Mouse (Mus musculus) liver, embryonic 14.5 days (tissue): ENCODE results near the gene Ptges3l. TPM values are rescaled to one million over a fixed set of nuclear protein-coding genes. Genes with fewer than 3 reads are reported as not detected.
"Not testable (repeated sequence)": the region's sequence is repeated elsewhere in the genome, so short reads cannot be mapped to it uniquely, and the experiment has no call there.

Source experiments
- ATAC-seq: fragments of 200-750 bp; cut with Nextera tagmentation; 2 replicates; pipeline ENCODE4 v1.8.0; 2017; ENCODE audit warnings: moderate number of reproducible peaks, mild to moderate bottlenecking, moderate library complexity; ENCODE audit not compliant: insufficient read depth
- DNase-seq, 3 experiments: peaks; one replicate each; pipeline ENCODE4 v3.0.0-alpha.2; 2012 to 2013; ENCODE audit warnings: low read depth in 3 of 3, low spot score in 3 of 3
- H3K27ac ChIP-seq: fragments of 300-500 bp; sonication (generic); 2 replicates; pipeline ENCODE4 v1.5.1; 2014; ENCODE audit warnings: moderate library complexity, mild to moderate bottlenecking, control low read depth, inconsistent platforms
- H3K27me3 ChIP-seq: fragments of 300-500 bp; sonication (generic); 2 replicates; pipeline ENCODE4 v1.6.1; 2014; ENCODE audit warnings: mild to moderate bottlenecking, low read length, moderate library complexity; ENCODE audit not compliant: control insufficient read depth, insufficient read depth
- H3K36me3 ChIP-seq: fragments of 300-500 bp; sonication (generic); replicated peaks from 2 replicates; pipeline ENCODE4 v1.6.1; 2014; ENCODE audit warnings: low read depth; ENCODE audit not compliant: control insufficient read depth, insufficient read depth
- H3K4me1 ChIP-seq, 2 experiments: fragments of 200-500 bp in 1 of 2; fragments of 300-500 bp in 1 of 2; sonication (generic) in 1 of 2; replicated peaks; 2 replicates each; pipeline ENCODE4 v1.6.1; 2012 to 2014; ENCODE audit warnings: antibody characterized with exemption in 1 of 2, inconsistent platforms in 1 of 2, low read length in 1 of 2; ENCODE audit not compliant: control insufficient read depth in 2 of 2, insufficient read depth in 2 of 2
- H3K4me2 ChIP-seq: fragments of 300-500 bp; sonication (generic); 2 replicates; pipeline ENCODE4 v1.6.1; 2014; ENCODE audit warnings: low read depth, mild to moderate bottlenecking, control low read depth, moderate library complexity
- H3K4me3 ChIP-seq, 2 experiments: fragments of 200-500 bp in 1 of 2; fragments of 300-500 bp in 1 of 2; sonication (generic) in 1 of 2; 2 replicates each; pipeline ENCODE4 v1.5.1; 2012 to 2014; ENCODE audit warnings: low read depth in 2 of 2, low read length in 2 of 2, mild to moderate bottlenecking in 2 of 2, control low read depth in 1 of 2, inconsistent platforms in 1 of 2, moderate library complexity in 1 of 2; ENCODE audit not compliant: insufficient read depth in 1 of 2
- H3K9ac ChIP-seq: fragments of 300-500 bp; sonication (generic); replicated peaks from 2 replicates; pipeline ENCODE4 v1.6.1; 2014; ENCODE audit warnings: mild to moderate bottlenecking, control low read depth, moderate library complexity
- H3K9me3 ChIP-seq: fragments of 300-500 bp; sonication (generic); 2 replicates; pipeline ENCODE4 v1.6.1; 2016; ENCODE audit warnings: low read length, mixed read lengths; ENCODE audit not compliant: control insufficient read depth
- CTCF ChIP-seq: IDR thresholded peaks from 2 replicates; pipeline ENCODE4 v1.5.1; 2016; ENCODE audit warnings: antibody characterized with exemption, low read depth, control low read depth
- EP300 ChIP-seq: IDR thresholded peaks from 2 replicates; pipeline ENCODE4 v1.6.1; 2016; ENCODE audit warnings: antibody characterized with exemption, low read depth
- WGBS: fragments of 180-500 bp; shearing (Covaris S2); extraction: QIAGEN DNeasy Blood & Tissue Kit; methylation state at CpG from one replicate; pipeline ENCODE4 v1.1.7; 2014; ENCODE audit not compliant: insufficient replicate concordance; 5-methylcytosine and 5-hydroxymethylcytosine counted together
- polyA plus RNA-seq, 2 experiments: library from polyadenylated mRNA; depleted of rRNA in 1 of 2; stranded (reverse) in 1 of 2; unstranded in 1 of 2; fragments of >200 nt; fragmentation: Nextera tagmentation in 1 of 2; extraction: Ambion mirVana in 1 of 2; gene quantifications; 2 replicates each; pipeline versions ENCODE4 v1.2.1 to v1.2.3; 2012 to 2014

Ptges3l gene
- polyA plus RNA-seq, 2 experiments: 0.74 to 0.86 TPM

- Histone ChIP-seq H3K27me3 (no peaks in the 10 kb centered on the region), H3K36me3 (peaks cover 21% of the 10 kb centered on the region), H3K4me2 (no peak overlapping the region), H3K4me1 (peaks cover 0 to 4% of the 10 kb centered on the region in 2 experiments; a peak in 3 of 4 replicates), H3K27ac (no peak overlapping the region), H3K4me3 (no peak overlapping the region), H3K9me3 (no peaks in the 10 kb centered on the region), H3K9ac (no peak overlapping the region)
- WGBS: 89% methylated on average over 2 of the region's 2 CpGs
- ATAC-seq (no peak), DNase-seq (no peak)
- no peak for TF ChIP-seq EP300
- TF ChIP-seq CTCF: 0 out of 2 replicates have a peak, but pooled peaks have one; percentile 8
Measured at GRCm38 (mm10) chr11:101415306-101415705, 9.8 kb downstream of the Ptges3l start.

- TF ChIP-seq EP300: no peak
- peak; percentile 92 for TF ChIP-seq CTCF
- no peaks in the 10 kb centered on the region for H3K9me3 ChIP-seq
- DNase-seq (peak in 2 of 3 experiments; percentile 36 to 41), ATAC-seq (no peak)
- H3K9ac ChIP-seq: no peak overlapping the region
- 0 out of 4 replicates have a peak, but pooled peaks cover 0 to 2% of the 10 kb centered on the region in 2 experiments for H3K4me1 ChIP-seq
- no peak overlapping the region for H3K4me3 ChIP-seq
- H3K4me2 ChIP-seq: no peak overlapping the region
- H3K27me3 ChIP-seq: no peaks in the 10 kb centered on the region
- WGBS: 6% methylated on average over 8 of the region's 8 CpGs
- no peaks in the 10 kb centered on the region for H3K36me3 ChIP-seq
- no peak overlapping the region for H3K27ac ChIP-seq
Measured at GRCm38 (mm10) chr11:101395110-101395509, 30.0 kb downstream of the Ptges3l start.

- Histone ChIP-seq H3K9me3 (no peaks in the 10 kb centered on the region), H3K4me1 (no peaks in the 10 kb centered on the region), H3K27me3 (no peaks in the 10 kb centered on the region), H3K4me2 (no peak overlapping the region), H3K27ac (no peak overlapping the region), H3K9ac (no peak overlapping the region), H3K36me3 (no peaks in the 10 kb centered on the region), H3K4me3 (no peak overlapping the region)
- ATAC-seq (no peak), DNase-seq (no peak)
- TF ChIP-seq CTCF (no peak), EP300 (no peak)
- 26% methylated on average over 4 of the region's 4 CpGs for WGBS
Measured at GRCm38 (mm10) chr11:101381817-101382216, 43.3 kb downstream of the Ptges3l start.

- no peaks in the 10 kb centered on the region for H3K4me1 ChIP-seq
- DNase-seq (no peak), ATAC-seq (no peak)
- H3K4me3 ChIP-seq: no peak overlapping the region
- no peaks in the 10 kb centered on the region for H3K9me3 ChIP-seq
- no peak overlapping the region for H3K4me2 ChIP-seq
- no peak overlapping the region for H3K9ac ChIP-seq
- H3K27me3 ChIP-seq: no peaks in the 10 kb centered on the region; the same call in 1 of the 2 replicates
- 58% methylated on average over 6 of the region's 6 CpGs for WGBS
- H3K36me3 ChIP-seq: no peaks in the 10 kb centered on the region
- H3K27ac ChIP-seq: no peak overlapping the region
- no peak for TF ChIP-seq CTCF
- no peak for TF ChIP-seq EP300
Measured at GRCm38 (mm10) chr11:101378926-101379325, 46.2 kb downstream of the Ptges3l start.

- not testable (repeated sequence) for H3K27ac ChIP-seq, H3K4me3 ChIP-seq, H3K9ac ChIP-seq, H3K27me3 ChIP-seq, ATAC-seq, H3K9me3 ChIP-seq, H3K4me2 ChIP-seq, H3K36me3 ChIP-seq, DNase-seq, H3K4me1 ChIP-seq
- WGBS: 72% methylated on average over 8 of the region's 8 CpGs
Measured at GRCm38 (mm10) chr11:101378196-101378595, 46.9 kb downstream of the Ptges3l start.
